ENCODE assay signal across 18 mouse cellular contexts in genomic region chr2:61310405-61310804, GRCm38 (mm10).
DNase-seq lines count a peak whose midpoint lies in the region; ATAC-seq lines count a peak whose summit lies in the region.
"Had no signal": no experiment of that assay in that cellular context is flagged by ENCODE, and none has a peak within 500 bp of the region (broad histone marks: within the 10 kb centered on the region; RNA-seq: fewer than 3 reads in every experiment).

No protein-coding gene starts in this region.

- intact Hi-C loops in left cerebral cortex, postnatal 4 days (cut with DNase I), result no loop called here

- H3K9me3 ChIP-seq in hindbrain, embryonic 14.5 days (ENCODE audit: control insufficient read depth, low read length), result no peaks in the 10 kb centered on the region
- no peaks in the 10 kb centered on the region for H3K9me3 ChIP-seq in hindbrain, embryonic 10.5 days
- no peaks in the 10 kb centered on the region for H3K9me3 ChIP-seq in neural tube, embryonic 14.5 days (ENCODE audit: control insufficient read depth, low read length)
- H3K9me3 ChIP-seq in neural tube, embryonic 15.5 days (replicated peaks), result no peaks in the 10 kb centered on the region
- H3K9me3 ChIP-seq: forebrain, embryonic 10.5 days; neural tube, embryonic 13.5 days had no signal

- H3K9ac ChIP-seq in hindbrain, embryonic 14.5 days, result no peak overlapping the region
- no peak overlapping the region for H3K9ac ChIP-seq in neural tube, embryonic 14.5 days (replicated peaks; ENCODE audit: low read depth, low read length)
- H3K9ac ChIP-seq in neural tube, embryonic 15.5 days (replicated peaks), result no peak overlapping the region
- H3K9ac ChIP-seq: neural tube, embryonic 13.5 days had no signal

- no peaks in the 10 kb centered on the region for H3K4me1 ChIP-seq in hindbrain, embryonic 14.5 days (replicated peaks; ENCODE audit: control insufficient read depth, insufficient read depth, low read length)
- no peaks in the 10 kb centered on the region for H3K4me1 ChIP-seq in hindbrain, embryonic 10.5 days (replicated peaks)
- H3K4me1 ChIP-seq in neural tube, embryonic 14.5 days (ENCODE audit: control insufficient read depth, insufficient read depth, low read length), result no peaks in the 10 kb centered on the region
- H3K4me1 ChIP-seq in neural tube, embryonic 15.5 days, result no peaks in the 10 kb centered on the region
- H3K4me1 ChIP-seq: neural tube, embryonic 13.5 days had no signal

- no peak overlapping the region for H3K4me3 ChIP-seq in hindbrain, embryonic 14.5 days (replicated peaks; ENCODE audit: low read length)
- H3K4me3 ChIP-seq in hindbrain, embryonic 10.5 days, result no peak overlapping the region
- H3K4me3 ChIP-seq in neural tube, embryonic 14.5 days (ENCODE audit: low read depth, low read length), result no peak overlapping the region
- H3K4me3 ChIP-seq in neural tube, embryonic 15.5 days (replicated peaks), result no peak overlapping the region
- H3K4me3 ChIP-seq: forebrain, embryonic 10.5 days; gastrocnemius, adult 2 months; myocyte; neural tube, embryonic 13.5 days had no signal

- WGBS in hindbrain, embryonic 14.5 days, result 70% methylated on average over 4 of the region's 4 CpGs
- 71% methylated on average over 4 of the region's 4 CpGs for WGBS in hindbrain, embryonic 10.5 days
- 70% methylated on average over 4 of the region's 4 CpGs for WGBS in neural tube, embryonic 14.5 days
- WGBS in neural tube, embryonic 15.5 days, result 73% methylated on average over 4 of the region's 4 CpGs

- no peak for ATAC-seq in hindbrain, embryonic 14.5 days (ENCODE audit: low FRiP score)
- 0 out of 2 replicates have a peak, but pooled peaks have one; percentile 28 for ATAC-seq in neural tube, embryonic 14.5 days (ENCODE audit: low read depth)
- ATAC-seq in neural tube, embryonic 15.5 days (ENCODE audit: low FRiP score), result no peak
- no peak for ATAC-seq in granulocyte monocyte progenitor cell, adult 5-6 weeks (replicated peaks; ENCODE audit: poor library complexity, severe bottlenecking)

- H3K4me2 ChIP-seq in hindbrain, embryonic 14.5 days (replicated peaks), result no peak overlapping the region
- H3K4me2 ChIP-seq in neural tube, embryonic 14.5 days (ENCODE audit: low read depth, low read length), result no peak overlapping the region
- H3K4me2 ChIP-seq in neural tube, embryonic 15.5 days, result no peak overlapping the region
- H3K4me2 ChIP-seq: heart, embryonic 11.5 days; midbrain, embryonic 11.5 days; neural tube, embryonic 13.5 days had no signal

- H3K27ac ChIP-seq in hindbrain, embryonic 14.5 days, result no peak overlapping the region
- no peak overlapping the region for H3K27ac ChIP-seq in hindbrain, embryonic 10.5 days
- H3K27ac ChIP-seq in neural tube, embryonic 14.5 days (ENCODE audit: low read depth, low read length), result no peak overlapping the region
- H3K27ac ChIP-seq in neural tube, embryonic 15.5 days (replicated peaks), result no peak overlapping the region
- H3K27ac ChIP-seq: forebrain, embryonic 10.5 days; gastrocnemius, adult 2 months; neural tube, embryonic 13.5 days had no signal

- DNase-seq in hindbrain, embryonic 14.5 days (ENCODE audit: low spot score), result peak; percentile 30
- no peak for DNase-seq in hindbrain, embryonic 10.5 days (ENCODE audit: low spot score)
- peak; percentile 11 for DNase-seq in left cerebral cortex, postnatal 4 days
- DNase-seq in left cerebral cortex, adult 11 months (ENCODE audit: low spot score), result no peak
- DNase-seq: adrenal gland, adult 2 months; cerebellum, adult 2 months; gastrocnemius, adult 2 months; kidney, adult 8-10 months; kidney, postnatal 10 days; spleen, adult 18-20 months had no signal

- H3K27me3 ChIP-seq in hindbrain, embryonic 14.5 days (ENCODE audit: control insufficient read depth, insufficient read depth, low read length), result no peaks in the 10 kb centered on the region
- no peaks in the 10 kb centered on the region for H3K27me3 ChIP-seq in hindbrain, embryonic 10.5 days (ENCODE audit: insufficient read depth, poor library complexity, severe bottlenecking)
- H3K27me3 ChIP-seq in neural tube, embryonic 14.5 days (ENCODE audit: control insufficient read depth, insufficient read depth, low read length), result no peaks in the 10 kb centered on the region
- H3K27me3 ChIP-seq in neural tube, embryonic 15.5 days (replicated peaks), result no peaks in the 10 kb centered on the region
- H3K27me3 ChIP-seq: neural tube, embryonic 13.5 days had no signal

- H3K36me3 ChIP-seq in hindbrain, embryonic 14.5 days (replicated peaks; ENCODE audit: control insufficient read depth, insufficient read depth), result no peaks in the 10 kb centered on the region
- H3K36me3 ChIP-seq in hindbrain, embryonic 10.5 days, result no peaks in the 10 kb centered on the region
- no peaks in the 10 kb centered on the region for H3K36me3 ChIP-seq in neural tube, embryonic 14.5 days (ENCODE audit: control insufficient read depth, insufficient read depth, low read length)
- no peaks in the 10 kb centered on the region for H3K36me3 ChIP-seq in neural tube, embryonic 15.5 days
- H3K36me3 ChIP-seq: forebrain, embryonic 10.5 days; neural tube, embryonic 13.5 days had no signal

Comparison
In these comparisons a context has a peak if more than half of its experiments do, and no peak if none do; other contexts are left out.
1. DNase-seq: peak in hindbrain, embryonic 14.5 days (single experiment) and left cerebral cortex, postnatal 4 days (single experiment); none in hindbrain, embryonic 10.5 days (single experiment) and left cerebral cortex, adult 11 months (single experiment).